Mouse (Mus musculus): ENCODE measurements around the gene Apof. TPM values are rescaled to one million over a fixed set of nuclear protein-coding genes. Genes with fewer than 3 reads are reported as not detected.
A peak's percentile ranks its signal among the peaks of the same experiment; 100 is the strongest.

Apof gene
- total and polyA plus RNA-seq, 3 experiments, result 0.66 to 1.3 (median 0.99) TPM

DNA sequence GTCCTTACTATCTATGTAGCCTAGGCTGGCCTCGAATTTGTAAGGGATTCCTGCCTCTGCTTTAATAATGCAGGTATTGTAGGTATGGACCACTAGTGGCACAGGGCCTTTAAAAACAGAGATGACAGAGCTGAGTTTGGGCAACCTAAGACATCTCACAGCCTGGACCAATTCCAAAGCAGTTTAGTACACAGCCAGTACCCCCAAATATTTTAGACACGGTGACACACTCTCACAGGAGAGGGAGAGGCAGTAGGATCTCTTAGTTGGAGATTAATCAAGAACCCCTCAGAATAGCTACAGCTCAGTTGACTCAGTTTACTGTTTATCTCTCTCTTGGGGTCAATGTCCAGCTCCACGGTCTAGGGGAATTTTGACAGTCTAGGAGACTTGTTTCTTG lies 33.9 kb downstream of the Apof start:
- TF ChIP-seq ELF1 (IDR thresholded peaks at IDR 0.05; ENCODE audit: low read depth, low read length) (no peak), HCFC1 (IDR thresholded peaks at IDR 0.05; ENCODE audit: low read depth, low read length) (no peak), SIN3A (IDR thresholded peaks at IDR 0.05; ENCODE audit: low read length) (no peak), MXI1 (IDR thresholded peaks at IDR 0.05; ENCODE audit: low read depth, low read length) (no peak), RCOR1 (conservative IDR thresholded peaks at IDR 0.05; ENCODE audit: low read depth, low read length) (no peak), GABPA (IDR thresholded peaks at IDR 0.05; ENCODE audit: insufficient replicate concordance, low read depth, low read length) (no peak), E2F4 (IDR thresholded peaks at IDR 0.05; ENCODE audit: insufficient replicate concordance, low read depth, low read length) (no peak), RAD21 (IDR thresholded peaks at IDR 0.05; ENCODE audit: low read depth, low read length) (no peak), MAZ (IDR thresholded peaks at IDR 0.05; ENCODE audit: low read depth, low read length) (no peak), EP300 (IDR thresholded peaks at IDR 0.05; ENCODE audit: low read length) (no peak), TCF12 (IDR thresholded peaks at IDR 0.05; ENCODE audit: low read depth, low read length) (no peak), SMC3 (IDR thresholded peaks at IDR 0.05; ENCODE audit: low read depth, low read length) (no peak), ZNF384 (IDR thresholded peaks at IDR 0.05; ENCODE audit: low read depth, low read length) (no peak), CHD2 (IDR thresholded peaks at IDR 0.05; ENCODE audit: low read length) (no peak)
- peak overlapping the region; percentile 97 for H3K4me2 ChIP-seq (ENCODE audit: insufficient read depth, low read depth, poor library complexity, severe bottlenecking)
- H3K9ac ChIP-seq (ENCODE audit: insufficient read depth, low read depth), result peak overlapping the region; percentile 98
- peak overlapping the region; percentile 58; the same call in 1 of the 2 replicates for H3K27ac ChIP-seq (ENCODE audit: insufficient read depth, low read depth)
- peaks cover 3 to 13% of the 10 kb centered on the region in 2 experiments for H3K36me3 ChIP-seq (replicated peaks in 1 of 2; ENCODE audit: control insufficient read depth in 1 of 2, insufficient read depth in 1 of 2, low read length in 1 of 2)
- H3K4me1 ChIP-seq (ENCODE audit: control insufficient read depth in 1 of 2, insufficient read depth in 2 of 2), result peaks cover 17 to 49% of the 10 kb centered on the region in 2 experiments
- no peaks in the 10 kb centered on the region; the same call in 1 of the 2 replicates for H3K79me2 ChIP-seq (replicated peaks; ENCODE audit: control insufficient read depth, extremely low read depth, insufficient read depth, poor library complexity, severe bottlenecking)
- H3K4me3 ChIP-seq (replicated peaks in 1 of 3; ENCODE audit: low read depth in 2 of 3, low read length in 2 of 3, poor library complexity in 1 of 3), result peak overlapping the region; percentile 70 to 95 (median 80)
- in situ Hi-C loops (cut with MboI; ENCODE audit: low pct_ligation_motif_present, low pct_unique_long_range_greater_than_20kb, low sequenced_read_pairs), result no loop called here
- DNase-seq (ENCODE audit: extremely low read depth), result no peak
- dilution Hi-C loops (cut with MboI; ENCODE audit: extremely low pct_ligation_motif_present, extremely low pct_unique_long_range_greater_than_20kb, low sequenced_read_pairs), result no loop called here
- no peaks in the 10 kb centered on the region for H3K9me3 ChIP-seq (replicated peaks; ENCODE audit: low read length)
- no peaks in the 10 kb centered on the region for H3K27me3 ChIP-seq (replicated peaks)

DNA sequence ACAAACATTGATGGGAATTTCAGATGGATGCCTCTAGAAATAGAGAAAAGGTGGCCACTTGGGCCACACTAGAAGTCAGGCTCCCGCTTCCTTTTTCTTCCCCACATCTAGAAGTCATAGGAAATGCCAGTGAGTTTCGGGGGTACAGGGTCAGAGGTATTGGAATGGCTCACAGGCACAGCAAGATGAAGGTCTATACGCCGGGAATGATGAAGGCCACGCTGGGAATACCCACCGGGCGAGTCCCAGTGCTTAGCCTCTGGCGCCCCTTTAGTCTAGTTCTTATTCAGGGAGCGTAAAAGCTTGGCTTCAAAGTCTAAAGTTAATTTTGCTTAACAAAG lies 34.3 kb downstream of the Apof start:
- H3K4me1 ChIP-seq (ENCODE audit: control insufficient read depth in 1 of 2, insufficient read depth in 2 of 2), result peaks cover 15 to 45% of the 10 kb centered on the region in 2 experiments
- peak overlapping the region; percentile 58 for H3K27ac ChIP-seq (ENCODE audit: insufficient read depth, low read depth)
- 0 out of 2 replicates have a peak, but pooled peaks have one; percentile 18 for TF ChIP-seq JUN (IDR thresholded peaks at IDR 0.05; ENCODE audit: insufficient read depth, low read depth, low read length)
- no peak for TF ChIP-seq ZKSCAN1 (IDR thresholded peaks at IDR 0.05; ENCODE audit: borderline replicate concordance, low read depth, low read length)
- peak; percentile 81 for TF ChIP-seq RCOR1 (conservative IDR thresholded peaks at IDR 0.05; ENCODE audit: low read depth, low read length)
- H3K4me3 ChIP-seq (replicated peaks in 1 of 3; ENCODE audit: low read depth in 2 of 3, low read length in 2 of 3, poor library complexity in 1 of 3), result peak overlapping the region; percentile 70 to 95 (median 80)
- no peaks in the 10 kb centered on the region for H3K27me3 ChIP-seq (replicated peaks)
- in situ Hi-C loops (cut with MboI; ENCODE audit: low pct_ligation_motif_present, low pct_unique_long_range_greater_than_20kb, low sequenced_read_pairs) (no loop called here), dilution Hi-C loops (cut with MboI; ENCODE audit: extremely low pct_ligation_motif_present, extremely low pct_unique_long_range_greater_than_20kb, low sequenced_read_pairs) (no loop called here)
- H3K9me3 ChIP-seq (replicated peaks; ENCODE audit: low read length), result no peaks in the 10 kb centered on the region
- H3K4me2 ChIP-seq (ENCODE audit: insufficient read depth, low read depth, poor library complexity, severe bottlenecking), result peak overlapping the region; percentile 97
- no peaks in the 10 kb centered on the region; the same call in 1 of the 2 replicates for H3K79me2 ChIP-seq (replicated peaks; ENCODE audit: control insufficient read depth, extremely low read depth, insufficient read depth, poor library complexity, severe bottlenecking)
- DNase-seq (ENCODE audit: extremely low read depth), result no peak
- peaks cover 3 to 14% of the 10 kb centered on the region in 2 experiments for H3K36me3 ChIP-seq (replicated peaks in 1 of 2; ENCODE audit: control insufficient read depth in 1 of 2, insufficient read depth in 1 of 2, low read length in 1 of 2)
- H3K9ac ChIP-seq (ENCODE audit: insufficient read depth, low read depth), result peak overlapping the region; percentile 98
